Mouse (Mus musculus): ENCODE measurements around the gene Kif2a. TPM values are rescaled to one million over a fixed set of nuclear protein-coding genes. Genes with fewer than 3 reads are reported as not detected.

Kif2a gene
- polyA plus RNA-seq, 2 experiments: 16.2 to 19.2 TPM

DNA sequence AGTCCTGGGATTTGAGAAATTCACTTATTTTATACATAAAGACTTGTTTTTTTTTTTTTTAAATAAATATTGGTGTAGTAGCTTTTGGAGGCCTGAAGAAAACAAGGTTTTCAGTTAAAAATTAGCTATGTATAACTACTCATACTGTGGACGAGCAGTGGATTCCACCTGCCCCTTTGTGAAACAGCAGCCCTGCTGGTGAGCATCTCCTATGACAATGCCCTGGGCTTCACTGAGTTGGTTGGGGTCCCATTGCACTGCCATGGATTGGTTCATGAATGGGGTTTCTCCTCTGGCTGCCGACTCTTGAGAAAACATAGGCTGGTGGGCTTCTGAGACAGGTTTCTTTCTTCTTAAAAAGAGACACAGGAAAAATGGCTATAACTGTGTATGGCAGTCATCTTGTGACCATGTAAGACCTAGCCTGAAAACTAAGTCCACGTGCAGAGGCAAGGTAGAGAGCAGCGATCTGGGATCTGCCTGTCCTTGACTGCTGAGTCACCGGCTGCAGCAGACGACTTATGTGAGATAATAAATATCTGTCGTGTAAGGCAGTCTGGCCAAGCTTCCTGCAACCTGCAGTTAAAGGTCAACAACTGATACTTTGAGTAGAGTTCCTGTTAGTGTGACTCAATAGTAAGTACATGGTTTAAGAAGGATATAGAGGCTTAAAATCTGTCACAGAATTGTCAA is 41.3 kb upstream of the Kif2a start:
- TF ChIP-seq CTCF (IDR thresholded peaks at IDR 0.05; ENCODE audit: low read depth) (peak; percentile 62), EP300 (IDR thresholded peaks at IDR 0.05; ENCODE audit: low read depth) (peak; percentile 100)
- Histone ChIP-seq H3K4me3 (ENCODE audit: insufficient read depth in 1 of 2, low read depth in 2 of 2, low read length in 2 of 2) (peak overlapping the region; percentile 53 to 79), H3K36me3 (replicated peaks; ENCODE audit: control insufficient read depth, insufficient read depth, low read depth) (no peaks in the 10 kb centered on the region), H3K27ac (peak overlapping the region; percentile 99), H3K4me1 (replicated peaks; ENCODE audit: control insufficient read depth in 2 of 2, insufficient read depth in 2 of 2, low read length in 1 of 2) (peaks cover 22 to 34% of the 10 kb centered on the region in 2 experiments), H3K9me3 (ENCODE audit: control insufficient read depth, low read length) (no peaks in the 10 kb centered on the region), H3K4me2 (ENCODE audit: low read depth) (peak overlapping the region; percentile 63), H3K9ac (replicated peaks) (peak overlapping the region; percentile 67), H3K27me3 (ENCODE audit: control insufficient read depth, insufficient read depth, low read length) (no peaks in the 10 kb centered on the region)
- 8% methylated on average over 7 of the region's 7 CpGs for WGBS (ENCODE audit: insufficient replicate concordance)
- DNase-seq (ENCODE audit: low read depth in 3 of 3, low spot score in 3 of 3) (peak; percentile 89 to 92 (median 91)), ATAC-seq (ENCODE audit: insufficient read depth) (peak; percentile 94)

GRCm38 (mm10) chr13:107060098-107060497 is 38.2 kb upstream of the Kif2a start:
- TF ChIP-seq EP300 (IDR thresholded peaks at IDR 0.05; ENCODE audit: low read depth) (no peak), CTCF (IDR thresholded peaks at IDR 0.05; ENCODE audit: low read depth) (no peak)

DNA sequence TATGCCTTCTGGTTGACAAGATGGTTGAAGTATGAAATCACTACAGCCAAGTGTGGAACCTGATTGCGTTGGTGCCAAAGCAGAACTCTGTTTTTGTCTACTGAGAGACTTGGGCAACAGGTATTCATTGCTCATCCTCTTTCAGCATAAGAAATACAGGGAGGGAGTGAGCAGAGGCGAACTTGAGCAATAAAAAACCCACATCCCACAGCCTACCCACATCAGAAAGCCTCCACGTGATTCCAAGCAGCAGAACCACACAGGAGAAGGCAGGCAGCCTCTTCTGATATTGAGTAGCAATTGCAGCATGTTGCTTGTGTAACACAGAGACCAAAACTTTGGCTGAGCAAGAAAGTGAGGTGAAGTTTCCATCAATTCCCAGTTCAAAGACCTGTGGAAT is 37.5 kb upstream of the Kif2a start:
- Histone ChIP-seq H3K4me2 (ENCODE audit: low read depth) (no peak overlapping the region), H3K36me3 (replicated peaks; ENCODE audit: control insufficient read depth, insufficient read depth, low read depth) (no peaks in the 10 kb centered on the region), H3K9ac (replicated peaks) (no peak overlapping the region), H3K9me3 (ENCODE audit: control insufficient read depth, low read length) (no peaks in the 10 kb centered on the region), H3K27me3 (ENCODE audit: control insufficient read depth, insufficient read depth, low read length) (no peaks in the 10 kb centered on the region), H3K27ac (no peak overlapping the region), H3K4me1 (replicated peaks; ENCODE audit: control insufficient read depth in 2 of 2, insufficient read depth in 2 of 2, low read length in 1 of 2) (peaks cover 12 to 28% of the 10 kb centered on the region in 2 experiments), H3K4me3 (ENCODE audit: insufficient read depth in 1 of 2, low read depth in 2 of 2, low read length in 2 of 2) (no peak overlapping the region)
- WGBS (ENCODE audit: insufficient replicate concordance): 48% methylated on average over 3 of the region's 3 CpGs
- ATAC-seq (ENCODE audit: insufficient read depth) (no peak), DNase-seq (ENCODE audit: low read depth in 3 of 3, low spot score in 3 of 3) (no peak)
- no peak for TF ChIP-seq EP300 (IDR thresholded peaks at IDR 0.05; ENCODE audit: low read depth)
- TF ChIP-seq CTCF (IDR thresholded peaks at IDR 0.05; ENCODE audit: low read depth): no peak

More at GRCm38 (mm10) chr13:107060098-107060497, 38.2 kb upstream of the Kif2a start:
- DNase-seq (ENCODE audit: low read depth in 3 of 3, low spot score in 3 of 3) (no peak), ATAC-seq (ENCODE audit: insufficient read depth) (no peak)
- Histone ChIP-seq H3K36me3 (replicated peaks; ENCODE audit: control insufficient read depth, insufficient read depth, low read depth) (no peaks in the 10 kb centered on the region), H3K4me3 (ENCODE audit: insufficient read depth in 1 of 2, low read depth in 2 of 2, low read length in 2 of 2) (no peak overlapping the region), H3K9me3 (ENCODE audit: control insufficient read depth, low read length) (no peaks in the 10 kb centered on the region), H3K27ac (no peak overlapping the region), H3K27me3 (ENCODE audit: control insufficient read depth, insufficient read depth, low read length) (no peaks in the 10 kb centered on the region), H3K4me1 (replicated peaks; ENCODE audit: control insufficient read depth in 2 of 2, insufficient read depth in 2 of 2, low read length in 1 of 2) (peaks cover 17 to 33% of the 10 kb centered on the region in 2 experiments), H3K9ac (replicated peaks) (no peak overlapping the region), H3K4me2 (ENCODE audit: low read depth) (no peak overlapping the region)
- WGBS (ENCODE audit: insufficient replicate concordance): 67% methylated on average over 7 of the region's 7 CpGs

- Histone ChIP-seq H3K9me3 (ENCODE audit: control insufficient read depth, low read length) (no peaks in the 10 kb centered on the region), H3K36me3 (replicated peaks; ENCODE audit: control insufficient read depth, insufficient read depth, low read depth) (no peaks in the 10 kb centered on the region), H3K27ac (no peak overlapping the region), H3K27me3 (ENCODE audit: control insufficient read depth, insufficient read depth, low read length) (no peaks in the 10 kb centered on the region), H3K4me3 (ENCODE audit: insufficient read depth in 1 of 2, low read depth in 2 of 2, low read length in 2 of 2) (no peak overlapping the region), H3K9ac (replicated peaks) (no peak overlapping the region), H3K4me2 (ENCODE audit: low read depth) (no peak overlapping the region), H3K4me1 (replicated peaks; ENCODE audit: control insufficient read depth in 2 of 2, insufficient read depth in 2 of 2, low read length in 1 of 2) (peaks cover 0 to 9% of the 10 kb centered on the region in 2 experiments; a peak in 3 of 4 replicates)
- 6% methylated on average over 4 of the region's 4 CpGs for WGBS (ENCODE audit: insufficient replicate concordance)
- ATAC-seq (ENCODE audit: insufficient read depth): peak; percentile 56
- DNase-seq (ENCODE audit: low read depth in 3 of 3, low spot score in 3 of 3): peak in 2 of 3 experiments; percentile 46 to 68
- TF ChIP-seq CTCF (IDR thresholded peaks at IDR 0.05; ENCODE audit: low read depth): peak; percentile 72
- TF ChIP-seq EP300 (IDR thresholded peaks at IDR 0.05; ENCODE audit: low read depth): no peak
Observed at GRCm38 (mm10) chr13:107056318-107056717, 34.4 kb upstream of the Kif2a start.

DNA sequence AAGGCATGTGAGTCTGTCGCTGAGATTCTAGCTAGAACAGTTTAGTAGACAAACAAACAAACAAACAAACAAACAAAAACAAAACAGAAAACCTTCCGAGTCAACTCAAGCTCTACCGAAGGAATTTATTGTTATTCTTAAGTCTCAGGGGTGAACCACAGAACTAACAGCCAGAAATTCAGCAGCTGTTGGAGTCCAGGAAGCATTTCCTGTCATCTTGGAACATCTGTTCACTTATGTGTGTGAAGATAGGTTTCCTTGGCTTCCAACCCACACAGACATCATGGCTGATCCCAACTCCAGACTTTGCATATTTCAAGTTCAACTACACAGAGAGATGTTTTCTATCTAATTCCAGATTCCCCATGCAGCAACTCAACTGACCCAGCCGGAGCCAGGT is 32.6 kb upstream of the Kif2a start:
- no peak overlapping the region for H3K4me2 ChIP-seq (ENCODE audit: low read depth)
- no peak for ATAC-seq (ENCODE audit: insufficient read depth)
- TF ChIP-seq EP300 (IDR thresholded peaks at IDR 0.05; ENCODE audit: low read depth) (no peak), CTCF (IDR thresholded peaks at IDR 0.05; ENCODE audit: low read depth) (no peak)

More for the DNA sequence above, 32.6 kb upstream of the Kif2a start:
- Histone ChIP-seq H3K27ac (no peak overlapping the region), H3K36me3 (replicated peaks; ENCODE audit: control insufficient read depth, insufficient read depth, low read depth) (no peaks in the 10 kb centered on the region), H3K4me3 (ENCODE audit: insufficient read depth in 1 of 2, low read depth in 2 of 2, low read length in 2 of 2) (no peak overlapping the region), H3K4me1 (replicated peaks; ENCODE audit: control insufficient read depth in 2 of 2, insufficient read depth in 2 of 2, low read length in 1 of 2) (peaks cover 0 to 8% of the 10 kb centered on the region in 2 experiments; a peak in 3 of 4 replicates), H3K9me3 (ENCODE audit: control insufficient read depth, low read length) (no peaks in the 10 kb centered on the region), H3K9ac (replicated peaks) (no peak overlapping the region), H3K27me3 (ENCODE audit: control insufficient read depth, insufficient read depth, low read length) (no peaks in the 10 kb centered on the region)
- 66% methylated on average over 4 of the region's 4 CpGs for WGBS (ENCODE audit: insufficient replicate concordance)
- no peak for DNase-seq (ENCODE audit: low read depth in 3 of 3, low spot score in 3 of 3)
